Mouse (Mus musculus) kidney, adult 8-10 months (tissue): ENCODE measurements around the gene Baiap3.

ENCODE experiments used
- DNase-seq, 2 experiments: peaks; one replicate each; pipeline ENCODE4 v3.0.0; 2022

Gene Baiap3

GRCm38 (mm10) chr17:25202401-25202800, 53.8 kb downstream of the Baiap3 start:
- no peak for DNase-seq
